Comparison of ENCODE assay signal across 29 mouse cellular contexts in the genomic region with DNA sequence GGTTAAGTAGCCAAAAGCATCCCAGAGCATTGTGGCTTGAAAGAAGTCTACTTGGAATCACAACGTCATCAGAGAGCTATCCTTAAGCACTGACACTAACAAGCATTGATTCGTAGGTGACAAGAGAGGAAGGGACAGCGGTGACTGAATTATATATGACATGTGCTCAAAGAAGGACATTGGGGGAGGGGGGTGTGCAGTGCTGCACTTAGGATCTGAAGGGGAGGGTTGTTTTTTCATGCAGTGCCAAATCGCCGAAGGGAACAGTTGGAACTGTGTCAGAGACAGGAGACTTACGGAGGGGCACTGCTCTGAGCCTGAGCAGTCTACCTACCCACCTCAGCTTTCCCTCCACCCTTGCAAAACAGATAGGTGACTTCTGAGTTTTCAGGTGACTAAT.
A peak's percentile ranks its signal among the peaks of the same experiment; 100 is the strongest.
DNase-seq lines count a peak whose midpoint lies in the region; ATAC-seq lines count a peak whose summit lies in the region.
"Had no signal": no experiment of that assay in that cellular context is flagged by ENCODE, and none has a peak within 500 bp of the region (broad histone marks: within the 10 kb centered on the region; RNA-seq: fewer than 3 reads in every experiment).

No protein-coding gene starts in this region.

- H3K9ac ChIP-seq in midbrain, embryonic 11.5 days (ENCODE audit: low read length): no peak overlapping the region
- H3K9ac ChIP-seq: embryonic facial prominence, embryonic 15.5 days; heart, embryonic 13.5 days; hindbrain, embryonic 15.5 days; limb, embryonic 15.5 days; liver, embryonic 13.5 days; neural tube, embryonic 12.5 days had no signal

- H3K4me2 ChIP-seq in midbrain, embryonic 11.5 days: no peak overlapping the region
- H3K4me2 ChIP-seq: embryonic facial prominence, embryonic 15.5 days; heart, embryonic 13.5 days; hindbrain, embryonic 15.5 days; limb, embryonic 15.5 days; liver, embryonic 13.5 days; neural tube, embryonic 12.5 days had no signal

- H3K36me3 ChIP-seq in heart, embryonic 10.5 days: no peaks in the 10 kb centered on the region
- H3K36me3 ChIP-seq in midbrain, embryonic 11.5 days (ENCODE audit: control insufficient read depth, insufficient read depth, low read length): no peaks in the 10 kb centered on the region
- H3K36me3 ChIP-seq: embryonic facial prominence, embryonic 10.5 days; embryonic facial prominence, embryonic 15.5 days; heart, embryonic 13.5 days; hindbrain, embryonic 10.5 days; hindbrain, embryonic 15.5 days; limb, embryonic 10.5 days; limb, embryonic 15.5 days; liver, embryonic 13.5 days; neural tube, embryonic 12.5 days had no signal

- H3K27me3 ChIP-seq in heart, embryonic 10.5 days (ENCODE audit: insufficient read depth, poor library complexity, severe bottlenecking): no peaks in the 10 kb centered on the region
- H3K27me3 ChIP-seq in midbrain, embryonic 11.5 days (ENCODE audit: control insufficient read depth, insufficient read depth, low read length): no peaks in the 10 kb centered on the region
- H3K27me3 ChIP-seq: embryonic facial prominence, embryonic 15.5 days; heart, embryonic 13.5 days; hindbrain, embryonic 15.5 days; limb, embryonic 15.5 days; liver, embryonic 13.5 days; neural tube, embryonic 12.5 days had no signal

- no peaks in the 10 kb centered on the region for H3K9me3 ChIP-seq in heart, embryonic 10.5 days
- no peaks in the 10 kb centered on the region for H3K9me3 ChIP-seq in midbrain, embryonic 11.5 days (ENCODE audit: control insufficient read depth, low read length)
- H3K9me3 ChIP-seq: embryonic facial prominence, embryonic 10.5 days; embryonic facial prominence, embryonic 15.5 days; G1E; heart, embryonic 13.5 days; hindbrain, embryonic 10.5 days; hindbrain, embryonic 15.5 days; limb, embryonic 10.5 days; limb, embryonic 15.5 days; liver, embryonic 13.5 days; neural tube, embryonic 12.5 days had no signal

- H3K4me3 ChIP-seq in heart, embryonic 10.5 days: no peak overlapping the region
- no peak overlapping the region for H3K4me3 ChIP-seq in midbrain, embryonic 11.5 days (ENCODE audit: low read depth, low read length)
- H3K4me3 ChIP-seq: embryonic facial prominence, embryonic 10.5 days; embryonic facial prominence, embryonic 15.5 days; heart, embryonic 13.5 days; hindbrain, embryonic 10.5 days; hindbrain, embryonic 15.5 days; limb, embryonic 10.5 days; limb, embryonic 15.5 days; liver, embryonic 13.5 days; myocyte; neural tube, embryonic 12.5 days had no signal

- ATAC-seq in midbrain, embryonic 11.5 days (ENCODE audit: low FRiP score): no peak
- no peak for ATAC-seq in frontal cortex, adult (ENCODE audit: low TSS enrichment)
- ATAC-seq: inflammation-experienced regulatory T-cells, adult 6 months had no signal

- H3K4me1 ChIP-seq in heart, embryonic 10.5 days: no peaks in the 10 kb centered on the region
- H3K4me1 ChIP-seq in midbrain, embryonic 11.5 days (ENCODE audit: control insufficient read depth, insufficient read depth, low read length): peaks cover 8% of the 10 kb centered on the region; the same call in 1 of the 2 replicates
- H3K4me1 ChIP-seq: embryonic facial prominence, embryonic 15.5 days; hindbrain, embryonic 15.5 days; limb, embryonic 10.5 days; limb, embryonic 15.5 days; liver, embryonic 13.5 days; neural tube, embryonic 12.5 days had no signal

- H3K27ac ChIP-seq in heart, embryonic 10.5 days: no peak overlapping the region
- H3K27ac ChIP-seq in midbrain, embryonic 11.5 days (ENCODE audit: low read depth, low read length): no peak overlapping the region
- H3K27ac ChIP-seq: embryonic facial prominence, embryonic 10.5 days; embryonic facial prominence, embryonic 15.5 days; heart, embryonic 13.5 days; hindbrain, embryonic 10.5 days; hindbrain, embryonic 15.5 days; limb, embryonic 10.5 days; limb, embryonic 15.5 days; liver, embryonic 13.5 days; neural tube, embryonic 12.5 days had no signal

- DNase-seq in embryo, embryonic 10.5 days (ENCODE audit: low spot score): peak; percentile 7
- DNase-seq in embryo, embryonic 9.5 days (ENCODE audit: extremely low spot score): no peak
- peak; percentile 36 for DNase-seq in heart, embryonic 10.5 days (ENCODE audit: low spot score)
- DNase-seq in heart, postnatal 25 days (ENCODE audit: low spot score): no peak
- peak; percentile 85 for DNase-seq in midbrain, embryonic 11.5 days (ENCODE audit: low spot score, missing footprints)
- DNase-seq in retina, embryonic 14.5 days (ENCODE audit: low spot score): peak; percentile 70
- DNase-seq: adrenal gland, adult 8-10 months; cerebellum, adult 9-10 months; gastrocnemius, postnatal 25 days; heart, adult 18-20 months; heart, postnatal 10 days; kidney, adult 11 months; kidney, postnatal 14 days; liver, embryonic 13.5 days; lung, adult 2 months; lung, postnatal 14 days; thymus, postnatal 4 days had no signal

- intact Hi-C loops in heart, postnatal 25 days (cut with DNase I): no loop called here

- 73% methylated on average over 6 of the region's 6 CpGs for WGBS in heart, embryonic 10.5 days
- WGBS in midbrain, embryonic 11.5 days: 55% methylated on average over 6 of the region's 6 CpGs

Comparison
In these comparisons a context has a peak if more than half of its experiments do, and no peak if none do; other contexts are left out.
1. DNase-seq: peak in embryo, embryonic 10.5 days (single experiment), heart, embryonic 10.5 days (single experiment), midbrain, embryonic 11.5 days (single experiment) and retina, embryonic 14.5 days (single experiment); none in embryo, embryonic 9.5 days (single experiment) and heart, postnatal 25 days (single experiment).